Mouse (Mus musculus) macrophage (primary cell): ENCODE measurements around the gene Prom2. TPM values are rescaled to one million over a fixed set of nuclear protein-coding genes. Genes with fewer than 3 reads are reported as not detected.

Source experiments
- H3K27ac ChIP-seq: fragments of 350-480 bp; formaldehyde crosslinking; 2 replicates; pipeline ENCODE4 v1.9.0; 2021
- H3K36me3 ChIP-seq: fragments of 350-480 bp; formaldehyde crosslinking; 2 replicates; pipeline ENCODE4 v1.9.0; 2021; ENCODE audit errors: inconsistent target
- H3K4me3 ChIP-seq: fragments of 350-480 bp; formaldehyde crosslinking; 2 replicates; pipeline ENCODE4 v1.9.0; 2021; ENCODE audit errors: inconsistent target
- H3K79me2 ChIP-seq: fragments of 350-480 bp; formaldehyde crosslinking; 2 replicates; pipeline ENCODE4 v1.9.0; 2021; ENCODE audit errors: inconsistent target
- WGBS: methylation state at CpG from one replicate; pipeline ENCODE4 v1.1.7; 2026; ENCODE audit warnings: inconsistent platforms; ENCODE audit not compliant: missing documents; 5-methylcytosine and 5-hydroxymethylcytosine counted together
- polyA plus RNA-seq: library from polyadenylated mRNA; stranded (reverse); fragments of 250-400 nt; gene quantifications from 3 replicates; pipeline ENCODE4 v1.2.4, GENCODE M21; 2018; ENCODE audit warnings: inconsistent platforms
- total RNA-seq, 78 experiments: library from RNA; depleted of rRNA; stranded (reverse); fragments of 250-400 nt; gene quantifications; 1 replicate in 9 of 78; 2 replicates in 24 of 78; 3 replicates in 43 of 78; 4 replicates in 2 of 78; pipeline ENCODE4 v1.2.4; 2018; ENCODE audit warnings: inconsistent platforms in 56 of 78

Prom2 gene
- not detected for total RNA-seq (2018; cell fraction: chromatin; rRNA removed)
- not detected for total RNA-seq (2018; cell fraction: cytosol; rRNA removed)
- not detected for total RNA-seq (2018; cell fraction: nucleus; rRNA removed)
- polyA plus RNA-seq: not detected in 3 replicates

DNA sequence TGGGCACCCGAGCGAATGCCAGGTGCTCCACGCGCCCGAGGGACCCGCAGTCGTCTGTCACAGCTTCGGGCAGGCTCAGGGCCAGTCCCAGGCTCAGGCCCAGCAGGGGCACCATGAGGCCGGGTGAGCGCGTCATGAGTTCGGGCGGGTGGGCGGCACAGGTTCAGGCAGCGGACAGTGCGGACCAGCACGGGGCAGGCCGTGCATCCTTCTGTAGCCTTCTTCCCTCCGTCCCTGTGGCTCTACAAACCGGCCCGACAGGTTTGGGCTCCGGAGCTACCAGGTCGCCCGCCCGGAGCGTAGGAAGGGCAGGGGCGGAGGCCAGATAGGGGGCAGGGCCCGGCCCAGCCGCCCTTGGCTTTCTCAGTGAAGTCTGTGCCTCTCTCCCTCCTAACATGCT lies at the start of gene Prom2:
Prom2 (minus strand) TSS at position 283 of the 400 bp plus-strand sequence.
- Histone ChIP-seq H3K4me3 (no peak within 1 kb of the TSS), H3K27ac (no peak within 1 kb of the TSS), H3K36me3 (no peaks in the 10 kb centered on the region), H3K79me2 (no peaks in the 10 kb centered on the region)
- 39% methylated on average over 26 of the region's 29 CpGs for WGBS

DNA sequence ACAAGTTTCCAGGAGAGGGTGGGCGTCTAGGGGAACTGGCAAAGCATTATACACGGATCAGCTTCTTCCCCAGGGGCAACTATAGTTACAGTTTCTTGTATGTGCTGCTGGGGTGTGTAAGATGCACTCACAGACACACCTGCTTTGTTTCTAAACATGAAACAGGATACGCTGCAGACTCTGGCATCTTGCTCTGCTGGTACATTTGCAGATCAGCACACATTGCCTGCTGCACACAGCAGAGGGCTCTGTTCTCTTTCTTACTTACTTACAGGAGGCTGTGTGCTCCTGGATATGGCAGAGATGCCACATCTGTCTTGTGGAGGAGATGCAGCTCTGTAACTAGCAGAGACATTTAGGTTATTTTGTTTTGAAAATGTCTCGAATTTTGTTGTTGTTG lies 49.6 kb upstream of the Prom2 start:
- Histone ChIP-seq H3K79me2 (peaks cover 30% of the 10 kb centered on the region), H3K36me3 (peaks cover 29% of the 10 kb centered on the region; the same call in 1 of the 2 replicates), H3K27ac (no peak overlapping the region), H3K4me3 (no peak overlapping the region)
- whole genome bisulfite sequencing: 49% methylated on average over 4 of the region's 4 CpGs

GRCm38 (mm10) chr2:127590204-127590603 lies 48.9 kb upstream of the Prom2 start:
- Histone ChIP-seq H3K36me3 (peaks cover 24% of the 10 kb centered on the region; the same call in 1 of the 2 replicates), H3K27ac (no peak overlapping the region)
- 64% methylated on average over 14 of the region's 15 CpGs for WGBS

GRCm38 (mm10) chr2:127588897-127589296 lies 47.6 kb upstream of the Prom2 start:
- WGBS: 89% methylated on average over 9 of the region's 9 CpGs
- Histone ChIP-seq H3K36me3 (peaks cover 14% of the 10 kb centered on the region; the same call in 1 of the 2 replicates), H3K27ac (no peak overlapping the region), H3K79me2 (peaks cover 30% of the 10 kb centered on the region), H3K4me3 (no peak overlapping the region)

More at GRCm38 (mm10) chr2:127590204-127590603, 48.9 kb upstream of the Prom2 start:
- Histone ChIP-seq H3K4me3 (peak overlapping the region; percentile 1; the same call in 1 of the 2 replicates), H3K79me2 (peaks cover 30% of the 10 kb centered on the region)

GRCm38 (mm10) chr2:127587514-127587844 lies 46.2 kb upstream of the Prom2 start:
- H3K36me3 ChIP-seq: peaks cover 8% of the 10 kb centered on the region; the same call in 1 of the 2 replicates
- H3K4me3 ChIP-seq: peak overlapping the region; percentile 96
- WGBS: under 1% methylated on average over 17 of the region's 22 CpGs
- H3K27ac ChIP-seq: peak overlapping the region; percentile 89
- H3K79me2 ChIP-seq: peaks cover 30% of the 10 kb centered on the region

GRCm38 (mm10) chr2:127586694-127587513 lies 45.6 kb upstream of the Prom2 start, which contains the start of the genes Zfp661 and Mrps5:
TSS of gene Zfp661 (minus strand) at chr2:127587094.
TSS of gene Mrps5 (plus strand) at chr2:127587222.
- peaks cover 30% of the 10 kb centered on the region for H3K79me2 ChIP-seq
- peaks cover 2% of the 10 kb centered on the region; the same call in 1 of the 2 replicates for H3K36me3 ChIP-seq
- WGBS: 5% methylated on average over 37 of the region's 39 CpGs
- peak within 1 kb of the TSS; percentile 89 for H3K27ac ChIP-seq
- peak within 1 kb of the TSS; percentile 96 for H3K4me3 ChIP-seq

- WGBS: under 1% methylated on average over 24 of the region's 24 CpGs
- H3K79me2 ChIP-seq: peaks cover 21% of the 10 kb centered on the region
- H3K27ac ChIP-seq: no peak overlapping the region
- H3K36me3 ChIP-seq: no peaks in the 10 kb centered on the region
- peak overlapping the region; percentile 73 for H3K4me3 ChIP-seq
Measured at GRCm38 (mm10) chr2:127584436-127584858, 43.2 kb upstream of the Prom2 start.

DNA sequence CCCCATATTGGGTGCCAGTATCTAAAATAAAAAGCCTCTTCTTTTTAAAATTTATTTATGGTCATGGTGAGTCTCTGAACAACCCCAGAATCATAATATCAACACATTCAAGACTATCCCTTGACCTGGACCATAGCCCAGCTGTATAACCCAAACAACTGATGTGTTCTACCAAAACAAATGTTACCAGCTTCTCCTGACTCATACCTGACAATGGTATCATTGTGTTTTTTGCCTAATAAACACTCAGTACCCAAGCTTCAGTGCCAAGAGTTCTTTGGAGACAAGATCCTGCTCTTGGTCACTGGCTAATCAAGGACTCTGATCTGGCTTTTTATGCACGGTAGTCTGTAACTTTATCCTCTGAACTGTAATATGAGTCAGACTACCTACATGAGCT lies 32.1 kb upstream of the Prom2 start:
- WGBS: 79% methylated on average over 1 of the region's 1 CpGs
- Histone ChIP-seq H3K79me2 (no peaks in the 10 kb centered on the region), H3K36me3 (peaks cover 12% of the 10 kb centered on the region; the same call in 1 of the 2 replicates), H3K27ac (no peak overlapping the region), H3K4me3 (no peak overlapping the region)

GRCm38 (mm10) chr2:127559070-127559966 lies 18.1 kb upstream of the Prom2 start:
- 20% methylated on average over 18 of the region's 18 CpGs for WGBS
- H3K36me3 ChIP-seq: no peaks in the 10 kb centered on the region
- H3K27ac ChIP-seq: no peak overlapping the region
- H3K79me2 ChIP-seq: no peaks in the 10 kb centered on the region
- H3K4me3 ChIP-seq: no peak overlapping the region

DNA sequence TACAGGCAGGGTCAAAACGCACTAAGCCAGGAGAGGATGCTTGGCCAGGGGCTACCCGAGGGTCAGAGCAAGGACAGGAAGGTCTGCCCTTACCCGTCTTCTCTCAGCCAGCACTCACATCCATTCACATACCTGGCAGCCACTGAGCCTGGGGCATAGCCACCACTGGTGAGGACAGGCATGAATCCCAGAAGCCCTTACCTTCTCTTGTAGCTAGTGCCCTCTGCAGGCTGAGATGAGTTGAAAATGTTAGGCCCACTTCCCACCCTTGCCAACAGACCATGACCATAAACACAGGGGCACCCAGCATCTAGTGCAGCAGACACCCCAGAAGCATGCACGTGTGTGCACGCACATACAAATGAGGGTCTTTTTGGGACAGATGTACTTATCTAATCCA lies 9.8 kb upstream of the Prom2 start:
- 76% methylated on average over 5 of the region's 5 CpGs for WGBS

GRCm38 (mm10) chr2:127550446-127550845 lies 9.2 kb upstream of the Prom2 start:
- Histone ChIP-seq H3K27ac (no peak overlapping the region), H3K79me2 (no peaks in the 10 kb centered on the region), H3K4me3 (no peak overlapping the region), H3K36me3 (no peaks in the 10 kb centered on the region)
- WGBS: 83% methylated on average over 1 of the region's 1 CpGs

More for the DNA sequence above, 9.8 kb upstream of the Prom2 start:
- H3K27ac ChIP-seq: no peak overlapping the region
- H3K79me2 ChIP-seq: no peaks in the 10 kb centered on the region
- no peaks in the 10 kb centered on the region for H3K36me3 ChIP-seq
- no peak overlapping the region for H3K4me3 ChIP-seq

DNA sequence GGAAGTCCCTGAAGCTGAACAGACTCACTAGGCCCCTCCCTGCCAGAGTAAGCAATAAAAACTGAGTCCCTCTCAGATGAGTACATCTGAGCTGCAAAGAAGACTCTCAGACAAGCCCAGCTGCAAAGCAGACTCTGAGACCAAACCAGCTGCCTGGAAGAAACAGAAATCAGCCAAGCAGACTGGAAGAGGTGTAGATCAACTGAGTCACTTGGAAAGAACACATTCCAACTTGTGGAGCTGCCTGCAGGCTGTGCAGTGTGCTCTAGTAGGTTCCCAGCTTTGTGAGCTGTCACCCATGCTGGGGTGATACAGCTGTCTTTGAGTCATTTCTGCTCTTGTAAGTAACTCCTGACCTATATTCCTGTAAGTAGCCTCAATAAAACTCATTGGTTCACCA lies 8.4 kb upstream of the Prom2 start:
- Histone ChIP-seq H3K36me3 (no peaks in the 10 kb centered on the region), H3K79me2 (no peaks in the 10 kb centered on the region), H3K4me3 (no peak overlapping the region), H3K27ac (no peak overlapping the region)

DNA sequence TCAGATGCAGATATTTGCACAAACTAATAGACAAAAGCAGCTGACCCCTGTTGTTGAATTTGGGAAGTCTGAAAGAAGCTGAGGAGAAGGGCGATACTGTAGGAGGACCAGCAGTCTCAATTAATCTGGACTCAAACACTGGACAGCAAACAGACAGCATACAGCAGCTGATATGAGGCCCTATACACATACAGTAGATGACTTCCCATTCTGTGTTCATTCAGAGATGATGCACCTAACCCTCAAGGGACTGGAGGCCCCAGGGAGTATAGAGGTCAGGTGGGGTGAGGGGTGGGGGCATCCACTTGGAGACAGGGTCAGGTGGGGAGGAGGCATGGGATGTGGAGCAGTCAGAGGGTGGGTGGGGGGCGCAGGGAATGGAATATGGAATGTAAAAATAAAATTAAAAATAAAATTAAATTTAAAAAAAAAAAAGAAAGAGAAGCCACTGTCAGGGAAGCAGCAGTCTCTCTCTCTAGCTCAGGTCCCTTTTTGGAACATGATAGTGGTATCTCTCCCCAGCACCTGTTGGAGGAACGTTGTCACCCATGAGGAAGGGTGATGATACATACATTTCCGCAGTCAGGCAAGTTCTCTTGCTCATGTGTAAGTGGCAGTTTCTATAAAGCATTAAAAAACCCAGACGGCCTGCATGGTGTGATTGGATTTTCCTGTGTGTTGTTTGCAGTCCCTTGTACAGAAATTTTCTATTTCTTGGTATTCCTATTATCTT lies 7.2 kb upstream of the Prom2 start:
- WGBS: 82% methylated on average over 4 of the region's 5 CpGs
- Histone ChIP-seq H3K4me3 (no peak overlapping the region), H3K36me3 (no peaks in the 10 kb centered on the region), H3K27ac (no peak overlapping the region), H3K79me2 (no peaks in the 10 kb centered on the region)

DNA sequence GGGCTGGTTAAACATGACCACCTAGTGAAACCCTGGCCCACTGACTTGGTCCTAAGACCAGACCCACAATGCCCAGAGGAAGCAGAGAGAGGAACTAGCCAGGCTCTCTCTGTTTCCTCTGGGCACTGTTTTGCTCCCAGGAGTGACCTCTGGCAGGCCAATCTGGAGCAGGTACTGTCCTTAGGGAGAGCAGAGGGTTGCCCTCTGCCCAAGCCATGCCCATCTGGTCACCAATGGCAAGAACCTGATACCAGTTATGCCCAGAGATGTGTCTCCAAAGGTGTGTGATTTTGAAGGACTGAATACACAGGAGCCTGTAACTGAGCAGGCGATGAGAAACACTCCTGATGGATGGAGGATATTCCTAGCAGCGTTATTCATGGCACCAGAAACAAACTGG lies 430 bp upstream of the Prom2 start:
- Histone ChIP-seq H3K79me2 (no peaks in the 10 kb centered on the region), H3K36me3 (no peaks in the 10 kb centered on the region), H3K27ac (no peak overlapping the region), H3K4me3 (no peak overlapping the region)
- WGBS: 100% methylated on average over 2 of the region's 2 CpGs
